Mouse (Mus musculus): Measurements from ENCODE around the gene Mfap1b. TPM values are rescaled to one million over a fixed set of nuclear protein-coding genes. Genes with fewer than 3 reads are reported as not detected.

The Mfap1b gene
- total and polyA plus RNA-seq, 3 experiments = 15.6 to 29.7 (median 24.3) TPM

GRCm38 (mm10) chr2:121412843-121413386 lies 61.0 kb downstream of the Mfap1b start:
- in situ Hi-C loops (cut with MboI; ENCODE audit: low pct_ligation_motif_present, low pct_unique_long_range_greater_than_20kb, low sequenced_read_pairs) = no loop called here
- TF ChIP-seq CHD1 (IDR thresholded peaks at IDR 0.05; ENCODE audit: low read depth, low read length) (peak; percentile 73; the same call in 1 of the 2 replicates), ZNF384 (IDR thresholded peaks at IDR 0.05; ENCODE audit: low read depth, low read length) (peak; percentile 92), ELF1 (IDR thresholded peaks at IDR 0.05; ENCODE audit: low read depth, low read length) (no peak), BHLHE40 (IDR thresholded peaks at IDR 0.05; ENCODE audit: low read depth, low read length) (no peak)
- H3K9me3 ChIP-seq (replicated peaks; ENCODE audit: low read length) = no peaks in the 10 kb centered on the region
- H3K4me2 ChIP-seq (ENCODE audit: insufficient read depth, low read depth, poor library complexity, severe bottlenecking) = peak overlapping the region; percentile 37
- peak overlapping the region; percentile 78 to 96 (median 79) for H3K4me3 ChIP-seq (replicated peaks in 1 of 3; ENCODE audit: low read depth in 2 of 3, low read length in 2 of 3, poor library complexity in 1 of 3)
- H3K9ac ChIP-seq (ENCODE audit: insufficient read depth, low read depth) = peak overlapping the region; percentile 65
- dilution Hi-C loops (cut with MboI; ENCODE audit: extremely low pct_ligation_motif_present, extremely low pct_unique_long_range_greater_than_20kb, low sequenced_read_pairs) = no loop called here
- peaks cover 5 to 21% of the 10 kb centered on the region in 2 experiments for H3K36me3 ChIP-seq (replicated peaks in 1 of 2; ENCODE audit: control insufficient read depth in 1 of 2, insufficient read depth in 1 of 2, low read length in 1 of 2)
- H3K79me2 ChIP-seq (replicated peaks; ENCODE audit: control insufficient read depth, extremely low read depth, insufficient read depth, poor library complexity, severe bottlenecking) = peaks cover 41% of the 10 kb centered on the region
- peak; percentile 42 for DNase-seq (ENCODE audit: extremely low read depth)
- peak overlapping the region; percentile 72 for H3K27ac ChIP-seq (ENCODE audit: insufficient read depth, low read depth)
- H3K4me1 ChIP-seq (ENCODE audit: control insufficient read depth in 1 of 2, insufficient read depth in 2 of 2) = peaks cover 0 to 35% of the 10 kb centered on the region in 2 experiments; a peak in 3 of 4 replicates
- H3K27me3 ChIP-seq (replicated peaks) = no peaks in the 10 kb centered on the region

Other genes with a start within 250 kb of the Mfap1b start
- gene Trp53bp1, start 202.7 kb downstream of the Mfap1b start, total RNA-seq (2012; rRNA removed) = 41.7 and 55.2 TPM in 2 replicates
- 30.1 and 38.0 TPM in 2 replicates for gene Trp53bp1, start 202.7 kb downstream of the Mfap1b start, total RNA-seq (2014; rRNA removed)
- 68.7 and 77.6 TPM in 2 replicates for gene Trp53bp1, start 202.7 kb downstream of the Mfap1b start, polyA plus RNA-seq (2012; ENCODE audit: insufficient read length, low read depth)
- 0.38 and 0.92 TPM in 2 replicates for gene Map1a, start 184.5 kb downstream of the Mfap1b start, total RNA-seq (2012; rRNA removed)
- gene Map1a, start 184.5 kb downstream of the Mfap1b start, total RNA-seq (2014; rRNA removed) = 0.11 and 0.16 TPM in 2 replicates
- gene Map1a, start 184.5 kb downstream of the Mfap1b start, polyA plus RNA-seq (2012; ENCODE audit: insufficient read length, low read depth) = 7.2 and 7.3 TPM in 2 replicates
- gene Ppip5k1, start 118.7 kb downstream of the Mfap1b start, total RNA-seq (2012; rRNA removed) = 11.0 and 11.9 TPM in 2 replicates
- gene Ppip5k1, start 118.7 kb downstream of the Mfap1b start, total RNA-seq (2014; rRNA removed) = 4.5 and 4.6 TPM in 2 replicates
- 10.4 and 12.3 TPM in 2 replicates for gene Ppip5k1, start 118.7 kb downstream of the Mfap1b start, polyA plus RNA-seq (2012; ENCODE audit: insufficient read length, low read depth)
- 3.8 and 3.9 TPM in 2 replicates for gene Ckmt1, start 116.4 kb downstream of the Mfap1b start, total RNA-seq (2012; rRNA removed)
- 0.43 TPM in 1 of 2 replicates, not detected in the other for gene Ckmt1, start 116.4 kb downstream of the Mfap1b start, total RNA-seq (2014; rRNA removed)
- 2.6 and 5.1 TPM in 2 replicates for gene Ckmt1, start 116.4 kb downstream of the Mfap1b start, polyA plus RNA-seq (2012; ENCODE audit: insufficient read length, low read depth)
- 4.8 and 6.3 TPM in 2 replicates for gene Strc, start 86.9 kb downstream of the Mfap1b start, total RNA-seq (2012; rRNA removed)
- 1.6 and 2.0 TPM in 2 replicates for gene Strc, start 86.9 kb downstream of the Mfap1b start, total RNA-seq (2014; rRNA removed)
- 6.2 and 9.2 TPM in 2 replicates for gene Strc, start 86.9 kb downstream of the Mfap1b start, polyA plus RNA-seq (2012; ENCODE audit: insufficient read length, low read depth)
- gene Pdia3, start 60.3 kb downstream of the Mfap1b start, total RNA-seq (2012; rRNA removed) = 54.5 and 86.7 TPM in 2 replicates
- gene Pdia3, start 60.3 kb downstream of the Mfap1b start, total RNA-seq (2014; rRNA removed) = 169 and 184 TPM in 2 replicates
- gene Pdia3, start 60.3 kb downstream of the Mfap1b start, polyA plus RNA-seq (2012; ENCODE audit: insufficient read length, low read depth) = 356 and 406 TPM in 2 replicates
- gene Catsper2, start 60.3 kb downstream of the Mfap1b start, total RNA-seq (2012; rRNA removed) = 0.89 and 1.5 TPM in 2 replicates
- gene Catsper2, start 60.3 kb downstream of the Mfap1b start, total RNA-seq (2014; rRNA removed) = 1.2 and 2.2 TPM in 2 replicates
- gene Catsper2, start 60.3 kb downstream of the Mfap1b start, polyA plus RNA-seq (2012; ENCODE audit: insufficient read length, low read depth) = 1.8 TPM in 2 replicates
- gene Ell3, start 29.8 kb downstream of the Mfap1b start, total RNA-seq (2012; rRNA removed) = 0.38 and 1.4 TPM in 2 replicates
- 2.1 and 2.3 TPM in 2 replicates for gene Ell3, start 29.8 kb downstream of the Mfap1b start, total RNA-seq (2014; rRNA removed)
- 1.0 and 1.5 TPM in 2 replicates for gene Ell3, start 29.8 kb downstream of the Mfap1b start, polyA plus RNA-seq (2012; ENCODE audit: insufficient read length, low read depth)
- gene Serf2, start 24.9 kb downstream of the Mfap1b start, total RNA-seq (2012; rRNA removed) = 164 and 189 TPM in 2 replicates
- gene Serf2, start 24.9 kb downstream of the Mfap1b start, total RNA-seq (2014; rRNA removed) = 116 TPM in 2 replicates
- gene Serf2, start 24.9 kb downstream of the Mfap1b start, polyA plus RNA-seq (2012; ENCODE audit: insufficient read length, low read depth) = 222 and 255 TPM in 2 replicates
- 15.4 and 23.2 TPM in 2 replicates for gene Hypk, start 20.8 kb downstream of the Mfap1b start, total RNA-seq (2012; rRNA removed)
- 11.7 and 13.3 TPM in 2 replicates for gene Hypk, start 20.8 kb downstream of the Mfap1b start, total RNA-seq (2014; rRNA removed)
- gene Hypk, start 20.8 kb downstream of the Mfap1b start, polyA plus RNA-seq (2012; ENCODE audit: insufficient read length, low read depth) = 119 and 174 TPM in 2 replicates
- gene Serinc4, start 17.3 kb downstream of the Mfap1b start, total RNA-seq (2012; rRNA removed) = 0.89 and 1.0 TPM in 2 replicates
- gene Serinc4, start 17.3 kb downstream of the Mfap1b start, total RNA-seq (2014; rRNA removed) = 0.17 TPM in 1 of 2 replicates, not detected in the other
- 0.29 and 1.2 TPM in 2 replicates for gene Serinc4, start 17.3 kb downstream of the Mfap1b start, polyA plus RNA-seq (2012; ENCODE audit: insufficient read length, low read depth)
- 14.0 and 16.8 TPM in 2 replicates for gene Mfap1a, start 32.6 kb upstream of the Mfap1b start, total RNA-seq (2012; rRNA removed)
- 13.5 and 13.7 TPM in 2 replicates for gene Mfap1a, start 32.6 kb upstream of the Mfap1b start, total RNA-seq (2014; rRNA removed)
- 23.7 and 27.3 TPM in 2 replicates for gene Mfap1a, start 32.6 kb upstream of the Mfap1b start, polyA plus RNA-seq (2012; ENCODE audit: insufficient read length, low read depth)
- 17.4 and 20.6 TPM in 2 replicates for gene Wdr76, start 32.7 kb upstream of the Mfap1b start, total RNA-seq (2012; rRNA removed)
- 28.6 and 29.9 TPM in 2 replicates for gene Wdr76, start 32.7 kb upstream of the Mfap1b start, total RNA-seq (2014; rRNA removed)
- gene Wdr76, start 32.7 kb upstream of the Mfap1b start, polyA plus RNA-seq (2012; ENCODE audit: insufficient read length, low read depth) = 22.7 and 26.9 TPM in 2 replicates